Mouse (Mus musculus) hindbrain, postnatal 0 days (tissue): ENCODE measurements at regions not wholly inside any gene's neighbourhood (a gene's known extent, or its start where the extent isn't known, plus 50 kb on each side); places are given as distances from the start of the nearest gene placed in this dataset.

Experiments used
- ATAC-seq: fragments of 200-750 bp; cut with Nextera tagmentation; 2 replicates; pipeline ENCODE4 v1.8.0; 2017; ENCODE audit warnings: mild to moderate bottlenecking, moderate TSS enrichment, moderate library complexity
- DNase-seq: peaks from one replicate; pipeline ENCODE4 v3.0.0-alpha.2; 2015; ENCODE audit warnings: low spot score
- H3K27ac ChIP-seq: fragments of 300-500 bp; sonication (generic); 2 replicates; pipeline ENCODE4 v1.5.1; 2014; ENCODE audit warnings: mild to moderate bottlenecking
- H3K27me3 ChIP-seq: fragments of 300-500 bp; sonication (generic); 2 replicates; pipeline ENCODE4 v1.6.1; 2014; ENCODE audit warnings: low read length, mixed read lengths; ENCODE audit not compliant: insufficient read depth
- H3K36me3 ChIP-seq: fragments of 300-500 bp; sonication (generic); 2 replicates; pipeline ENCODE4 v1.6.1; 2014; ENCODE audit warnings: low read length, mixed read lengths; ENCODE audit not compliant: insufficient read depth
- H3K4me1 ChIP-seq: fragments of 300-500 bp; sonication (generic); 2 replicates; pipeline ENCODE4 v1.6.1; 2014; ENCODE audit warnings: antibody characterized with exemption, low read length, mixed read lengths; ENCODE audit not compliant: insufficient read depth
- H3K4me2 ChIP-seq: fragments of 300-500 bp; sonication (generic); 2 replicates; pipeline ENCODE4 v1.6.1; 2014; ENCODE audit warnings: low read depth, mild to moderate bottlenecking, low read length, moderate library complexity, mixed read lengths
- H3K4me3 ChIP-seq: fragments of 300-500 bp; sonication (generic); 2 replicates; pipeline ENCODE4 v1.5.1; 2014; ENCODE audit warnings: low read length
- H3K9ac ChIP-seq: fragments of 300-500 bp; sonication (generic); replicated peaks from 2 replicates; pipeline ENCODE4 v1.6.1; 2014; ENCODE audit warnings: mild to moderate bottlenecking, low read length, moderate library complexity, mixed read lengths
- H3K9me3 ChIP-seq: fragments of 300-500 bp; sonication (generic); 2 replicates; pipeline ENCODE4 v1.6.1; 2016; ENCODE audit warnings: low read length, mixed read lengths
- CTCF ChIP-seq: IDR thresholded peaks from 2 replicates; pipeline ENCODE4 v1.5.1; 2016; ENCODE audit warnings: antibody characterized with exemption, control low read depth, low read depth
- WGBS: fragments of 180-500 bp; shearing (Covaris S2); extraction: QIAGEN DNeasy Blood & Tissue Kit; methylation state at CpG from one replicate; pipeline ENCODE4 v1.1.7; 2014; 5-methylcytosine and 5-hydroxymethylcytosine counted together

- no peak for ATAC-seq
These were observed 124.2 kb upstream of the Dynlrb2 start for GRCm38 (mm10) chr8:116380601-116381000.

GRCm38 (mm10) chr8:116379851-116380250 lies 124.9 kb upstream of the Dynlrb2 start:
- Histone ChIP-seq H3K4me1 (no peaks in the 10 kb centered on the region), H3K36me3 (no peaks in the 10 kb centered on the region), H3K9ac (no peak overlapping the region), H3K4me3 (no peak overlapping the region), H3K27me3 (no peaks in the 10 kb centered on the region), H3K9me3 (no peaks in the 10 kb centered on the region), H3K27ac (no peak overlapping the region), H3K4me2 (no peak overlapping the region)
- DNase-seq, result no peak
- no peak for TF ChIP-seq CTCF
- WGBS, result 30% methylated on average over 3 of the region's 3 CpGs
- no peak for ATAC-seq

More at GRCm38 (mm10) chr8:116380601-116381000, 124.2 kb upstream of the Dynlrb2 start:
- Histone ChIP-seq H3K4me3 (no peak overlapping the region), H3K27ac (no peak overlapping the region), H3K27me3 (no peaks in the 10 kb centered on the region), H3K4me2 (no peak overlapping the region), H3K36me3 (no peaks in the 10 kb centered on the region), H3K9me3 (no peaks in the 10 kb centered on the region), H3K4me1 (no peaks in the 10 kb centered on the region), H3K9ac (no peak overlapping the region)
- WGBS, result 93% methylated on average over 4 of the region's 4 CpGs
- DNase-seq, result no peak
- no peak for TF ChIP-seq CTCF

- no peak for ATAC-seq
- Histone ChIP-seq H3K27ac (no peak overlapping the region), H3K4me1 (no peaks in the 10 kb centered on the region), H3K9ac (no peak overlapping the region), H3K4me3 (no peak overlapping the region), H3K36me3 (no peaks in the 10 kb centered on the region), H3K27me3 (no peaks in the 10 kb centered on the region), H3K4me2 (no peak overlapping the region), H3K9me3 (no peaks in the 10 kb centered on the region)
- TF ChIP-seq CTCF, result no peak
- DNase-seq, result no peak
- 87% methylated on average over 5 of the region's 5 CpGs for WGBS
These were observed 129.0 kb upstream of the Dynlrb2 start for GRCm38 (mm10) chr8:116375758-116376157.

- no peak overlapping the region for H3K27ac ChIP-seq
- H3K9ac ChIP-seq, result no peak overlapping the region
- H3K27me3 ChIP-seq, result no peaks in the 10 kb centered on the region
- DNase-seq (no peak), ATAC-seq (no peak)
- H3K4me3 ChIP-seq, result no peak overlapping the region
- TF ChIP-seq CTCF, result peak; percentile 51
- no peaks in the 10 kb centered on the region for H3K4me1 ChIP-seq
- no peak overlapping the region for H3K4me2 ChIP-seq
- H3K36me3 ChIP-seq, result no peaks in the 10 kb centered on the region
- 80% methylated on average over 4 of the region's 4 CpGs for WGBS
- no peaks in the 10 kb centered on the region for H3K9me3 ChIP-seq
These were observed 131.7 kb upstream of the Dynlrb2 start for GRCm38 (mm10) chr8:116373063-116373462.

- H3K27ac ChIP-seq, result no peak overlapping the region
- no peak for TF ChIP-seq CTCF
- DNase-seq, result peak; percentile 81
- H3K9ac ChIP-seq, result no peak overlapping the region
- H3K4me2 ChIP-seq, result no peak overlapping the region
- H3K4me1 ChIP-seq, result no peaks in the 10 kb centered on the region
- H3K36me3 ChIP-seq, result no peaks in the 10 kb centered on the region
- no peaks in the 10 kb centered on the region for H3K27me3 ChIP-seq
- ATAC-seq, result peak; percentile 80
- no peaks in the 10 kb centered on the region for H3K9me3 ChIP-seq
- 25% methylated on average over 3 of the region's 3 CpGs for whole genome bisulfite sequencing
- H3K4me3 ChIP-seq, result no peak overlapping the region
These were observed 132.2 kb upstream of the Dynlrb2 start for GRCm38 (mm10) chr8:116372574-116372973.

- ATAC-seq (0 out of 2 replicates have a peak, but pooled peaks have one; percentile 5), DNase-seq (no peak)
- Histone ChIP-seq H3K4me1 (no peaks in the 10 kb centered on the region), H3K9ac (no peak overlapping the region), H3K4me2 (no peak overlapping the region), H3K27me3 (no peaks in the 10 kb centered on the region), H3K9me3 (no peaks in the 10 kb centered on the region), H3K4me3 (no peak overlapping the region), H3K27ac (no peak overlapping the region), H3K36me3 (no peaks in the 10 kb centered on the region)
- 86% methylated on average over 9 of the region's 9 CpGs for whole genome bisulfite sequencing
- no peak for TF ChIP-seq CTCF
These were observed 132.7 kb upstream of the Dynlrb2 start for GRCm38 (mm10) chr8:116372056-116372455.

- Histone ChIP-seq H3K4me3 (no peak overlapping the region), H3K36me3 (no peaks in the 10 kb centered on the region), H3K4me2 (no peak overlapping the region), H3K27ac (no peak overlapping the region), H3K9me3 (no peaks in the 10 kb centered on the region), H3K9ac (no peak overlapping the region), H3K27me3 (no peaks in the 10 kb centered on the region), H3K4me1 (no peaks in the 10 kb centered on the region)
- ATAC-seq (no peak; the same call in 1 of the 2 replicates), DNase-seq (peak; percentile 10)
- WGBS, result 32% methylated on average over 6 of the region's 6 CpGs
- no peak for TF ChIP-seq CTCF
These were observed 137.3 kb upstream of the Dynlrb2 start for GRCm38 (mm10) chr8:116367491-116367890.
